Mouse (Mus musculus) right cerebral cortex, postnatal 25 days (tissue): ENCODE measurements around the gene Stx19.

Experiments used
- DNase-seq: peaks from one replicate; pipeline ENCODE4 v3.0.0; 2022

Stx19 gene

GRCm38 (mm10) chr16:62814491-62814890 is at the start of gene Stx19:
Stx19 (plus strand) TSS chr16:62814676.
- no peak for DNase-seq

- no peak for DNase-seq
These were observed 41.0 kb upstream of the Stx19 start for GRCm38 (mm10) chr16:62773462-62773861.

DNA sequence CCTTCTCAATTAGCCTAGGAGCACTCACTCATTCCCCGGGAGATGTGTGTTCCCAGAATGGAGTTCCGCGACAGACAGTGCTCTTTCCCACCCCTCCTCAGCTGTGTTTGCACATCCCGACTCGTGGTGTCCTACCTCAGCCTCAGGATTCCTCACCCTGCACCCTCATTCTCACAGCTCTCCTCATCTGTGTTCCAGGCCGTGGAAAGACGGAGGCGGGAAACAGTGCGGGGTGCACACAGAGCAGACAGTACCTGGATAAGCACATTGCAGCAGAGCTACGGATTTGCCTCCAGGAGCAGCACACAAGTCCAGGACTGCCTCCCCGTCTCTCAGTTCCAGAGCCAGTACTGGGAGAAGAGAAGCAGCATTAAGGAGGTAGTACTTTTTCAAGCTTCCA is 38.4 kb upstream of the Stx19 start:
- DNase-seq: no peak

DNA sequence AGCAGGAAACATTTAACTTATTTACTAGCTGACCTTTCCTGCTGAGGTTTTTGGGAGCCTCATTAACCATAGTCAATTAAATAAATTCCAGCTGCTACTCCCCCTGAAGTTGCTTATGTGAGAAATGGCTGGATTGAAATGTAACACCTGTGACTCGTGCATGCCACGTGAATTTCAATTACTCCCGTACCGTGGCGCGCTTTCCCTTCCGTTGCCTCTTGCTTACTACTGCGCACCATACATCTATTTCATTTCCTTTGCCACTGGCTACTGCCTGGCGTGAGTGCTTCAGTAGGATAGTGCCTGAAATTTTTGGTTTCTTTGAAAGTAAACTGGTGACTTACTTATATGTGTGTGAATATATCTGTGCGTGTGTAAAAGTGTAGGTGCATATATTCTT is 36.2 kb upstream of the Stx19 start:
- DNase-seq: no peak

GRCm38 (mm10) chr16:62782229-62782628 is 32.2 kb upstream of the Stx19 start:
- no peak for DNase-seq

GRCm38 (mm10) chr16:62786621-62787331 is 27.7 kb upstream of the Stx19 start, which contains the start of gene Nsun3:
Nsun3 (minus strand) TSS chr16:62786818.
- DNase-seq: peak; percentile 92

DNA sequence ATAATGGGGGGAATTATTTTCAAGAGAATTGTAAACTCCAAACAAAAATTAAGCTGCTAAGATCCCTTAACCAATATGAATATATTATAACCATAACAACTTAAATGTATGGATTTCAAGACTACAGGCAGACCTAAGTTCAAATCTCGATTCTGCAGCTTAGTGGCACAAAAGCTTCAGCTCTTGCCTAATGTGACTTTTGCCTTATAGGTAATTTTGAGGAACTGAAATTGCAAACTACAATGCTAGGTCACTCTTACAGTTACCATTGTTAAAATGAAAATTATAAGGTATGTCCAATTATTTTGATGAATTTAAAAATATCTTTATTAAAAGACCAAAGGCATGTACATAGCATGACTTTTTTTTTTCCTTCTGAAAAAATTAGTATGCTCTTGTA is 17.9 kb upstream of the Stx19 start:
- no peak for DNase-seq

DNA sequence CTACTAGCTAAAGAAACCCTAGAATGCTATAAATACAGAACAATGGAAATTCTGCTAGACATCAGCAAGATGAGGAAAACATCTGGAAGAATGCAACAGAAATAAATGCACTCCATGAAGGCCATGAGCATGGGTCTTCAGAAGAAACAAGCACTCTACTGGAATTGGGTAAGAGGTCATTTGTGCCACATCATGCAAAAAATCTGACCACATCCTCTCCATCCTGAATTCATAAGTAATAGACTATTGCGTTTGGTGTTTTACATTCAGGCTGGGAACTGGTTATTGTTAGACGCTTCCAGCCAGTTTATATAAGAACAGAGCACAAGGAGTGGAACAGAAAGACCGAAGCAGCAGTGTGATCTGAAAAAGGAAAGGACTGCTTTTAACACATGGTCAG is 15.7 kb upstream of the Stx19 start:
- DNase-seq: no peak

- no peak for DNase-seq
These were observed 15.1 kb upstream of the Stx19 start for GRCm38 (mm10) chr16:62799426-62799825.

- DNase-seq: no peak
These were observed 14.6 kb upstream of the Stx19 start for GRCm38 (mm10) chr16:62799839-62800238.

DNA sequence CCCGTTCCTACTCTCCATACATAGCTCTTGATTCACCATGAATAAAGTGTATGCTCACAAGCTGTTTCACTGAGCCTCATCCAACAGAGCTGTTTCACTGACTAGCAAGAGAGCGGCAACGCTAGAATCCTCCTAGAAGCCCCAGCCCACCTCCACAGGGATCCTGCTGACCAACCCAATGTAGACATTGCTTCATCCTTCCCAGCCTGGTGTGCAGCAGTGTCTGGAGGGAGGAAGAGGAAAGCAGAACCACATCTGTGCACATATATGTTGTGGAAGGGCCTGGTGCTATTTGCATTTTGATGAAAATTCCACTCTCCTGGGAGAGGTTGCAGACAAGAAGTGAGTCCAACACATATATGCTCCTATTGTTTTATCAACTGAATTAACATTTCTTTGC is 9.9 kb upstream of the Stx19 start:
- DNase-seq: no peak

DNA sequence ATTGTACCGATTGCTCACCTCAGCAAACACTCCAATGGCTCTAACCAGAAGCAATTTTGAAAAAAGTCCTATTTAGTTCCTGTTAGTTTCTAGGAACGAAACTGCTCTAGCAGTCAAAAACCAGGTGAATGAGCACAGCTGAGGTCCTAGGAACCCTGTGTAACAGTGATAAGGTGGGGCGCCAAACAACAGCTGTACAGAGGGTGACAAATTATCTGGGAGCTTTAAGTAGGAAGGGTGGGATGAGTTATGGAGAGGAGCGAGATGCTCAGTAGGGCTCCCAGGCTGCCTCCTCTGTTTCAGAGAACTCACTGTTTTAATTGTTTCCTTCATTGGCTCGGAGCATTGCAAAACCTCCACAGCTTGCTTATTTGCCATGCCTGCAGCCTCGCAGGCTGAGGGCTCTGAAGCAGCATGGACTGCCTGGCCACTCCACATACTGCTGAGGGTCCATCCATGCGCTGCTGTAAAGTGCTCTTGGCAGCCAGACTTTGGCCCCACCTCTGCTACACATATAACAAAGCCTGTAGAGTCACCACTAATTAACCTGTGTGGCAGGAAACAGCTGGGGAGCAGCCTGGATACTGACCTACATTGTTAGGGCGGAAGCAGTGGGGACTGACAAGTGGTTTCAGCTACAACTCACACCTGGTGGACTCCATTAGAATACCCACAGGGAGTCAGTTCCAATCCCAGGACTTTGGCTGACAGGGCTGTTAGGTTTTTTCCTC is 7.1 kb upstream of the Stx19 start:
- no peak for DNase-seq

GRCm38 (mm10) chr16:62810855-62811254 is 3.6 kb upstream of the Stx19 start:
- no peak for DNase-seq

- DNase-seq: no peak
These were observed 686 bp upstream of the Stx19 start for GRCm38 (mm10) chr16:62813790-62814189.

GRCm38 (mm10) chr16:62822472-62822871 is 8.0 kb downstream of the Stx19 start:
- DNase-seq: no peak

DNA sequence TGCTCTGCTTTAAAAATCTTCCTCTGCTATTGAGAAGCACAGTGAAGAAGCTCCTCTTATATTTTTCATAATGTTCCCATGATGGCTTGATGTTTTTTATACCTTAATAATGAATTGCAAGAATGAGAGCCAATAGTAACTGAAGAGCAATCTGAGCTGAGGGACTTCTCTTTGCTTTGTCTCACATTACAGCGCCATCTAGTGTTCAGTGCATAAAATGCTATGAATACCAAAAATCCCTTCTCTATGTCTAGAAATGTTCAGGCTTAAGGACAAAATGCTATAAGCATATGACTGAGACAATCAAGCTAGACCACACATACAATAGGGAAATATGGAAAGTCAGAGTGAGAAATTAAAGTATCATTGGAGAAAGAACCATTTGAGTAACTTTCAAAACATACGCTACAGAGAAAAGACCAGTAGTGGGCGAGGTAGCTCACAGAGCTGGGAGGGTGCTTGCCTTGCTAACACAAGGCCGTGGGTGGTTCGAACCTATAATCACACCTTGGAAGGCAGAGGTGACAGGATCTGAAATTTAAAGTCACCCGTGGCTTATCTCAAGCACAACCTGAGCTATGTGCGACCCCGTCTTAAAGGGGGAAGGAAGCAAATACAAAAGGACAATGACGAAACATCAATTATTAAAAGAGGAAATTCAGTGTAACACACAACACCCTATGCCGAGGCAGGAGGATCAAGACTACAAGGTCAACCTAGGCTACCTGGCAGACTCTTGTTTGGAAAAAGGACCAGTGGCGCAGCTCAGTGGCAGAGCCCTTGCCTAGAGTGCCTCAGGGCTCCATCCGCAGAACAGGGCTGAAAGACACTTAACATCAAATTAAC is 11.9 kb downstream of the Stx19 start:
- DNase-seq: no peak

- no peak for DNase-seq
These were observed 17.6 kb downstream of the Stx19 start for GRCm38 (mm10) chr16:62832027-62832426.

DNA sequence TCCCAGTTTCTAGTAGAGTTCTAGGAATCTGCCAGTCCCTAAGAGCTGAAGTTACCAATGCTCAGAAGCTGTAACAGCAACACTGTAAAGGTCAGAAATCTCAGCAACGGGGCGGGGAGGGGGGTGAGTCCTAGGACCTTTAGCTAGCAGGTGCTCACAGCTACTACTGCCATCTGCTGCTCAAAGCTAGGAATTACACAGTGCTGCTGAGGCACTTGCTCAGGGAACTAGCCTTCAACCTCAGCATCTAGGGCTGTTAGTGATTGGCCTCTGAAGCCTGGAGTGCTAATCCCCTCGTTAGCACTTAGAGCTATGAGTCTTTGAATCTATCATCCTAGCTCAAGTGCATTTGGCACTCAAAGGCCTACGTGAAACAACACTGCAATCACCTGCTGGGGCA is 18.0 kb downstream of the Stx19 start:
- no peak for DNase-seq

DNA sequence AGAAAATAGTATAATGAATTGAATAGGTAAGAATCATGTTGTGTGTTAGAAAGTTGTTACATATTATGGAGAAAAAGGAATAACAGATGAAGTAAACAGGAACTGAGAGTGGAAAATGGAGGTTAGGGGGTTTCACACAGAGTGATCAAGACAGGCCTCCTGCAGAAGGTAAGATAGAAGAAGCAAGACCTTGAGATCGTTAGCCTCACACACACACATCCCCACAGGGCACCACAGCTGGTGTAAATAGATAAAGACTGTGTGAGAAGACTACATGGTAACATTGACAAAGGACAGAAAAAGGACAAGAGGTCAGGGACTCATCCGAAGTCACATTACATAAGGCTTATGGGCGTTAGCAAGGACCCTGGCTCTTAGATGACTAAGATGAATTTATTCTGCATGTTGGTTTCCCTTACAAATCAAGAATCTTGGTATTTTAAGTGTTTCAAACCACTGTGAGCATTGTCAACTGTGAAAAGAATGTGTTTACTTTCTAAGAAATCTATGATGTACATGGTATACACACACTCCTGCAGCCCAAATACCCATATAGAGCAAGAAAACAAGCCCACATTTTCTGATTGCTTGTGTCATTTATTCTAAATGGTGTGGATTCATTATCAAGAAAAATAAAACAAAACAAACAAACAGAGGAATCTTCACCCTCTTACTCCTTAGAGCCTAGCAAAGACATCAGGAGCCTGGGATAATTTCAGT is 19.7 kb downstream of the Stx19 start:
- no peak for DNase-seq

- DNase-seq: no peak
These were observed 30.9 kb downstream of the Stx19 start for GRCm38 (mm10) chr16:62845341-62845740.

- peak; percentile 91 for DNase-seq
These were observed 32.2 kb downstream of the Stx19 start, which contains the start of gene Arl13b for GRCm38 (mm10) chr16:62846498-62847312. Arl13b (minus strand) TSS chr16:62847040.
